Mouse (Mus musculus): ENCODE measurements around the gene Cdc34.
A peak's percentile ranks its signal among the peaks of the same experiment; 100 is the strongest.

The Cdc34 gene

GRCm38 (mm10) chr10:79716254-79716987 lies 34.4 kb downstream of the Cdc34 start, which contains the start of gene Hcn2:
Gene Hcn2, plus strand, starts transcription at chr10:79716634.
- no peak for DNase-seq (ENCODE audit: low spot score in 2 of 2)

GRCm38 (mm10) chr10:79716988-79717355 lies 35.0 kb downstream of the Cdc34 start:
- peak in 1 of 2 experiments; percentile 44 for DNase-seq (ENCODE audit: low spot score in 2 of 2)

- DNase-seq (ENCODE audit: low spot score in 2 of 2): no peak
These were observed 35.8 kb downstream of the Cdc34 start for GRCm38 (mm10) chr10:79717640-79718357.

DNA sequence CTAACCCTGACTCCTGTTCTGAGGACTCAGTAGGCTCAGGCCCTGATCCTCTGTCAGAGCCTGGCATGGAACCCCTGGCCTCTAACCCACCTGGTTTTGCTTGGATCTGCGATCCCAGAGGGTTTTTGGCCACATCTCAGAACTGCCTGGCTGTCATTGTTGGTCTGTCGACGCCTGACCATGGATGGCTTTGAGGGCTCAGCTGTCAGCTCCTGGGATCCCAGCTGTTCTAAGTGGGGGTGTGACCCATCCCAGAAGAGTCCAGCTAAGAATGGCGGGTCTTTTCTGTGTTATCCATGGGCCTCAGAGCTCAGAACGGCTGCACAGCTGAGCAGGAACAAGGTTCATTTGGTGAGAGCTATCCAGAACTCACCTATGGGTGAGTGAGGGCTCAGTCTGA lies 39.1 kb downstream of the Cdc34 start:
- DNase-seq (ENCODE audit: low spot score in 2 of 2): no peak

DNA sequence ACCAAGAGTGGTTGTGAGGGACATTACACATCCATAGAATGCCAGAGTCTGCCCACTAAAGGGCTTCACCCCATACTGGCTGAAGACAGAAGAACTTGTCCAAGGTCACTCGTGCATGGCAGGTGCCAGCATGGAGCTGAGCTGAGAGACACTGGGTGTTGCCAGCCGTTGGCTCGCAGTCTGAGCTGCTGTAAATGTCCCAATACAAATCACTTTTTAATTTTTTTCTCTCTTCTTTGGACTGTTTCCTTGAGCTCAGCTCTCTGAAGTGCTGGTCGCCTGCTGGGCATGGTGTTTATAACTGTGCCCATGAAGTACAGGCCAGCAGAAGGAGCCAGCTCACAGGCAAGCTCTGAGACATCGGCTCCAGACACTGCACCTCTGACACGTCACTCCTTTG lies 41.1 kb downstream of the Cdc34 start:
- no peak for DNase-seq (ENCODE audit: low spot score in 2 of 2)

DNA sequence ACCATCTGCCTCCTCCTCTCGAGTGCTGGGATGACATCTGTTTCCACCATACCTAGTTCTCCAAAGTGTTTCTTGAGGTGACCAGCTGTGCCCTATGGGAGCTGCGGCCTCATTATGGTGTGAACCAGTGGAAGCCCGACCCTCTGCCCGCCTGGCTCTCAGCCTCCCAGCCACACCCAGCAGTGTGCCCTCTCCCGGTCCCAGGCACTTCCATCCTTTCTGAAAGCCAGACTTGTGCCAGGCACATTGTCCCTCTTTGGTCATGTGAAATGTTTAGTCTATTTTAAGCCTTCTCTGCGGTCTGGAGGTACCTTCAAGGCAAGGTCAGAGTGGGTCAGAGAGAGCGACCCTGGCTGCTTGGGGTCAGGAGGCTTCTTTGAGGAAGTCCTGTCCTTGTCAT lies 41.7 kb downstream of the Cdc34 start:
- no peak for DNase-seq (ENCODE audit: low spot score in 2 of 2)

DNA sequence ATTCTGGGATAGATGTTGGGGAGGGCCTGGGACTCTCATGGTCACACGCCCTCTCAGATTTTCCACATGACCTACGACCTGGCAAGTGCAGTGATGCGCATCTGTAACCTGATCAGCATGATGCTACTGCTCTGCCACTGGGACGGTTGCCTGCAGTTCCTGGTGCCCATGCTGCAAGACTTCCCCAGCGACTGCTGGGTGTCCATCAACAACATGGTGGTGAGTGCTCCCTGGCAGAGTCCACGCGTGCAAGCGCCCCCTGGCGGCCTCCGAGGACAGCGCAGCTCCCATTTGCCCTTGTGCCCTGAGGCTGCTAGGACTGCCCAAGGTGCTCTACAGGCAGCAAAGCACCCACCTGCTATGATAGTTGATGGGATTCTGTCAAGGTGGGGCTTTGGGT lies 44.1 kb downstream of the Cdc34 start:
- no peak for DNase-seq (ENCODE audit: low spot score in 2 of 2)

- no peak for DNase-seq (ENCODE audit: low spot score in 2 of 2)
These were observed 46.6 kb downstream of the Cdc34 start for GRCm38 (mm10) chr10:79728323-79729249.

GRCm38 (mm10) chr10:79729357-79729965 lies 47.5 kb downstream of the Cdc34 start:
- DNase-seq (ENCODE audit: low spot score in 2 of 2): no peak

DNA sequence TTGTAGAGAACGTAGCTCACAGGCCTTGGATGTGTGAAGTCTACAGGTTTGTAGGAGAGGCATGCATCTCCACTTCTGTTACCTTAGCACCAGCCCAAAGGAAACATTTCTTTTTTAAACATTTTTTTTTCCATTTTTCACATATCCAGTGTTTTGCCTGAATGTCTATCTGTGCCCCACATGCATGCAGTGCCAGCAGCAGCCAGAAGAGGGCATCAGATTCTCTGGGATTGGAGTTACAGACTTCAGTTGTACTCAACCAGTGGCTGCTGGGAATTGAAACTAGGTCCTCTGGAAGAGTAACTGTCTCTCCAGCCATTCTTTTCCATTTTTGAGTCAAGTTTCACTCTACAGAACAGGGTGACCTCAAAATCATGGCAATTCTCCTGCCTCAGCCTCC lies 50.5 kb downstream of the Cdc34 start:
- DNase-seq (ENCODE audit: low spot score in 2 of 2): no peak

DNA sequence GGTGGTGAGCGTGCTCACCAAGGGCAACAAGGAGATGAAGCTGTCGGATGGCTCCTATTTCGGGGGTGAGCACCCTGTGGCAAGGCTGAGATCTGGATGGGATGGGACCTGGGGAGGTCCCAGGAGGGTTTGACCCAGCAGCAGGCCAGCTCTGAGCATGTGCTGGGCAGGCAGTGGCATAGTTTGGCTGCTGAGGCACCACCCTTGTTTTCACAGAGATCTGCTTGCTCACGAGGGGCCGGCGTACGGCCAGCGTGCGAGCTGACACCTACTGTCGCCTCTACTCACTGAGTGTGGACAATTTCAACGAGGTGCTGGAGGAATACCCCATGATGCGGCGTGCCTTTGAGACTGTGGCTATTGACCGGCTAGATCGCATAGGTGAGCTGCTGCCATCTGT lies 51.9 kb downstream of the Cdc34 start:
- DNase-seq (ENCODE audit: low spot score in 2 of 2): no peak

DNA sequence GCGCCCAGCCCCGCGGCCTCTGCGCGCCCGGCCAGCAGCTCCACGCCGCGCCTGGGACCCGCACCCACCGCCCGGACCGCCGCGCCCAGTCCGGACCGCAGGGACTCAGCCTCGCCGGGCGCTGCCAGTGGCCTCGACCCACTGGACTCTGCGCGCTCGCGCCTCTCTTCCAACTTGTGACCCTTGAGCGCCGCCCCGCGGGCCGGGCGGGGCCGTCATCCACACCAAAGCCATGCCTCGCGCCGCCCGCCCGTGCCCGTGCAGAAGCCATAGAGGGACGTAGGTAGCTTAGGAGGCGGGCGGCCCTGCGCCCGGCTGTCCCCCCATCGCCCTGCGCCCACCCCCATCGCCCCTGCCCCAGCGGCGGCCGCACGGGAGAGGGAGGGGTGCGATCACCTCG lies 53.4 kb downstream of the Cdc34 start:
- no peak for DNase-seq (ENCODE audit: low spot score in 2 of 2)

DNA sequence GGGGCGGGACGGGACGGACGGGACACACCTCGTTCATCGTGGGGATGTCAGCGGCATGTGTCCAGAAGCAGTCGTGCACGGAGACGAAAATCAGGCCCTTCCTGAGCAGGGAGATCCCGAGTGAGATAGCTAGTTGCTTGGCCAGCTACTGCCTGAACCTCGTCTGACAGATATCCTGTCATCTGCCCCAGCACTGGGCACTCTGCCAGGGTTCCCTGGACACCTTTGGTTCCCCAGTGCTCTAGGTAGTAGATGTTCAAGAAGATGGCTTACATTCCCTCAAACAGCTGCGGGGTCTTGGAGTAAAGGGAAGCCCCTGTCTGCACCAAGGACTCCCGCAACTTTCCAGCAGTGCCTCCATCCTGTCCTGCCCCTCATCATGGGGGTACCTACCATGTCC lies 54.7 kb downstream of the Cdc34 start:
- no peak for DNase-seq (ENCODE audit: low spot score in 2 of 2)

Measured in frontal cortex, postnatal 25 days (tissue).